Mouse (Mus musculus): ENCODE data around the gene Ufd1.

Gene Ufd1

GRCm38 (mm10) chr16:18811468-18812384 is at the start of gene Ufd1, which contains the start of gene Cdc45:
Gene Ufd1, plus strand, starts transcription at chr16:18811779.
Gene Cdc45, minus strand, starts transcription at chr16:18811987.
- peak; percentile 92 to 94 for DNase-seq

GRCm38 (mm10) chr16:18762960-18763359 is 48.6 kb upstream of the Ufd1 start:
- DNase-seq: no peak

- no peak for DNase-seq
Measured at GRCm38 (mm10) chr16:18766390-18766789, 45.2 kb upstream of the Ufd1 start.

- DNase-seq: no peak
Measured at GRCm38 (mm10) chr16:18769501-18769900, 42.1 kb upstream of the Ufd1 start.

- no peak for DNase-seq
Measured at GRCm38 (mm10) chr16:18773936-18774335, 37.6 kb upstream of the Ufd1 start.

- peak; percentile 44 to 67 for DNase-seq
Measured at GRCm38 (mm10) chr16:18775621-18776555, 35.7 kb upstream of the Ufd1 start.

GRCm38 (mm10) chr16:18776556-18777100 is 35.0 kb upstream of the Ufd1 start, which contains the start of gene Cldn5:
Gene Cldn5, plus strand, starts transcription at chr16:18776847.
- DNase-seq: peak; percentile 73 to 85

GRCm38 (mm10) chr16:18777101-18778080 is 34.2 kb upstream of the Ufd1 start:
- peak; percentile 41 to 63 for DNase-seq

- no peak for DNase-seq
Measured at GRCm38 (mm10) chr16:18778461-18778860, 33.1 kb upstream of the Ufd1 start.

GRCm38 (mm10) chr16:18781810-18782209 is 29.8 kb upstream of the Ufd1 start:
- DNase-seq: peak; percentile 58 to 74

GRCm38 (mm10) chr16:18785025-18785424 is 26.6 kb upstream of the Ufd1 start:
- DNase-seq: no peak

GRCm38 (mm10) chr16:18785485-18785884 is 26.1 kb upstream of the Ufd1 start:
- no peak for DNase-seq

- DNase-seq: no peak
Measured at GRCm38 (mm10) chr16:18786652-18787051, 24.9 kb upstream of the Ufd1 start.

GRCm38 (mm10) chr16:18788627-18789406 is 22.8 kb upstream of the Ufd1 start:
- DNase-seq: no peak

- no peak for DNase-seq
Measured at GRCm38 (mm10) chr16:18795223-18795899, 16.2 kb upstream of the Ufd1 start.

GRCm38 (mm10) chr16:18796645-18797044 is 14.9 kb upstream of the Ufd1 start:
- no peak for DNase-seq

GRCm38 (mm10) chr16:18798151-18798550 is 13.4 kb upstream of the Ufd1 start:
- DNase-seq: no peak

- peak; percentile 79 to 81 for DNase-seq
Measured at GRCm38 (mm10) chr16:18798841-18799240, 12.7 kb upstream of the Ufd1 start.

- DNase-seq: no peak
Measured at GRCm38 (mm10) chr16:18805746-18806145, 5.8 kb upstream of the Ufd1 start.

GRCm38 (mm10) chr16:18809001-18809400 is 2.6 kb upstream of the Ufd1 start:
- DNase-seq: no peak

Data from kidney, postnatal 4 days (tissue).